Mouse (Mus musculus) layer of hippocampus, postnatal 14 days (tissue): ENCODE results near the gene Aldh3b3. TPM values are rescaled to one million over a fixed set of nuclear protein-coding genes. Genes with fewer than 3 reads are reported as not detected.
A peak's percentile ranks its signal among the peaks of the same experiment; 100 is the strongest.
"Not testable (repeated sequence)": the region's sequence is repeated elsewhere in the genome, so short reads cannot be mapped to it uniquely, and the experiment has no call there.

Source experiments
- DNase-seq, 2 experiments: peaks; one replicate each; pipeline ENCODE4 v3.0.0; 2021 to 2022; ENCODE audit warnings: low spot score in 2 of 2, mixed read lengths in 1 of 2
- total RNA-seq, 2 experiments: library from RNA; stranded (reverse); gene quantifications; 2 replicates each; pipeline ENCODE4 v1.2.3; 2021

The Aldh3b3 gene
- total RNA-seq, 2 experiments from 2014 or later = not detected

GRCm38 (mm10) chr19:3966330-3967075 is 8.1 kb downstream of the Aldh3b3 start:
- DNase-seq = no peak

GRCm38 (mm10) chr19:3967258-3967657 is 8.8 kb downstream of the Aldh3b3 start:
- DNase-seq = no peak

- DNase-seq = no peak
Observed at GRCm38 (mm10) chr19:3972229-3972628, 13.8 kb downstream of the Aldh3b3 start, which contains the start of gene Aldh3b2. Gene Aldh3b2 (plus strand): TSS chr19:3972328.

GRCm38 (mm10) chr19:3974608-3975007 is 16.2 kb downstream of the Aldh3b3 start:
- not testable (repeated sequence) for DNase-seq

GRCm38 (mm10) chr19:3975866-3976265 is 17.4 kb downstream of the Aldh3b3 start:
- DNase-seq = no peak

GRCm38 (mm10) chr19:3980309-3980708 is 21.9 kb downstream of the Aldh3b3 start:
- DNase-seq = peak; percentile 77 to 88

GRCm38 (mm10) chr19:3980917-3981316 is 22.5 kb downstream of the Aldh3b3 start:
- no peak for DNase-seq

GRCm38 (mm10) chr19:3983527-3984200 is 25.2 kb downstream of the Aldh3b3 start:
- DNase-seq = no peak

GRCm38 (mm10) chr19:3985261-3985681 is 26.8 kb downstream of the Aldh3b3 start:
- no peak for DNase-seq

- DNase-seq = no peak
Observed at GRCm38 (mm10) chr19:3986334-3986733, 27.9 kb downstream of the Aldh3b3 start, which contains the start of gene Acy3. Gene Acy3 (plus strand): TSS chr19:3986570.

- DNase-seq = no peak
Observed at GRCm38 (mm10) chr19:3988066-3988465, 29.6 kb downstream of the Aldh3b3 start.

GRCm38 (mm10) chr19:3988750-3989149 is 30.3 kb downstream of the Aldh3b3 start:
- DNase-seq = no peak

- DNase-seq = no peak
Observed at GRCm38 (mm10) chr19:3990804-3991203, 32.4 kb downstream of the Aldh3b3 start.

GRCm38 (mm10) chr19:3991562-3991961 is 33.1 kb downstream of the Aldh3b3 start:
- DNase-seq = no peak

- DNase-seq = no peak
Observed at GRCm38 (mm10) chr19:3991966-3992365, 33.5 kb downstream of the Aldh3b3 start.

GRCm38 (mm10) chr19:3992416-3992815 is 34.0 kb downstream of the Aldh3b3 start, which contains the start of gene Tbx10:
Gene Tbx10 (plus strand): TSS chr19:3992752.
- no peak for DNase-seq

GRCm38 (mm10) chr19:3994932-3995331 is 36.5 kb downstream of the Aldh3b3 start:
- no peak for DNase-seq

- DNase-seq = no peak
Observed at GRCm38 (mm10) chr19:3995505-3995904, 37.1 kb downstream of the Aldh3b3 start.

GRCm38 (mm10) chr19:3996106-3996505 is 37.7 kb downstream of the Aldh3b3 start:
- no peak for DNase-seq

GRCm38 (mm10) chr19:3996747-3997146 is 38.3 kb downstream of the Aldh3b3 start:
- DNase-seq = no peak

- no peak for DNase-seq
Observed at GRCm38 (mm10) chr19:3997231-3997630, 38.8 kb downstream of the Aldh3b3 start.

- DNase-seq = no peak
Observed at GRCm38 (mm10) chr19:3998335-3998734, 39.9 kb downstream of the Aldh3b3 start.
